Comparison of ENCODE assay signal across 26 mouse cellular contexts in genomic region chr16:59572685-59573084, GRCm38 (mm10). TPM values are rescaled to one million over a fixed set of nuclear protein-coding genes. Genes with fewer than 3 reads are reported as not detected.
DNase-seq lines count a peak whose midpoint lies in the region; ATAC-seq and TF ChIP-seq lines count a peak whose summit lies in the region.
"Had no signal": no experiment of that assay in that cellular context is flagged by ENCODE, and none has a peak within 500 bp of the region (broad histone marks: within the 10 kb centered on the region; RNA-seq: fewer than 3 reads in every experiment).

No protein-coding gene starts in this region.

- H3K36me3 ChIP-seq in heart, embryonic 16.5 days (ENCODE audit: control insufficient read depth, insufficient read depth) = 0 out of 2 replicates have a peak, but pooled peaks cover 2% of the 10 kb centered on the region
- H3K36me3 ChIP-seq in heart, embryonic 11.5 days (ENCODE audit: control insufficient read depth, insufficient read depth, low read length) = no peaks in the 10 kb centered on the region
- H3K36me3 ChIP-seq: forebrain, embryonic 10.5 days; intestine, embryonic 15.5 days; midbrain, embryonic 15.5 days; stomach, embryonic 15.5 days had no signal

- H3K27me3 ChIP-seq in heart, embryonic 16.5 days (ENCODE audit: control insufficient read depth, insufficient read depth, low read length) = no peaks in the 10 kb centered on the region
- H3K27me3 ChIP-seq in heart, embryonic 11.5 days (ENCODE audit: control insufficient read depth, insufficient read depth, low read length) = no peaks in the 10 kb centered on the region
- H3K27me3 ChIP-seq: intestine, embryonic 15.5 days; midbrain, embryonic 15.5 days; stomach, embryonic 15.5 days had no signal

- H3K4me1 ChIP-seq in heart, embryonic 16.5 days (ENCODE audit: control insufficient read depth, insufficient read depth, low read length) = peaks cover 27% of the 10 kb centered on the region
- H3K4me1 ChIP-seq in heart, embryonic 11.5 days (ENCODE audit: control insufficient read depth, insufficient read depth, low read length) = peaks cover 23% of the 10 kb centered on the region
- H3K4me1 ChIP-seq: forebrain, embryonic 10.5 days; intestine, embryonic 15.5 days; midbrain, embryonic 15.5 days; stomach, embryonic 15.5 days had no signal

- WGBS in heart, embryonic 16.5 days = 57% methylated on average over 3 of the region's 3 CpGs
- 74% methylated on average over 3 of the region's 3 CpGs for WGBS in heart, embryonic 11.5 days (ENCODE audit: insufficient replicate concordance)

- H3K27ac ChIP-seq in gastrocnemius, adult 2 months = 0 out of 2 replicates have a peak overlapping the region, but pooled peaks have one; percentile 7
- peak overlapping the region; percentile 31; the same call in 1 of the 2 replicates for H3K27ac ChIP-seq in heart, embryonic 16.5 days (ENCODE audit: low read length)
- H3K27ac ChIP-seq in heart, embryonic 11.5 days (ENCODE audit: low read depth, low read length) = no peak overlapping the region
- H3K27ac ChIP-seq: forebrain, embryonic 10.5 days; hindbrain, embryonic 10.5 days; intestine, embryonic 15.5 days; left cerebral cortex, adult 2 months; midbrain, embryonic 15.5 days; stomach, embryonic 15.5 days had no signal

- TF ChIP-seq CTCF in gastrocnemius, adult 2 months (IDR thresholded peaks at IDR 0.05) = no peak

- intact Hi-C loops in gastrocnemius, adult 2 months (cut with DNase I) = no loop called here
- intact Hi-C loops in gastrocnemius, postnatal 14 days (cut with DNase I; ENCODE audit: low total_unique reads) = no loop called here

- no peak overlapping the region for H3K4me2 ChIP-seq in heart, embryonic 16.5 days (ENCODE audit: low read depth, low read length)
- no peak overlapping the region for H3K4me2 ChIP-seq in heart, embryonic 11.5 days
- H3K4me2 ChIP-seq: intestine, embryonic 15.5 days; liver, embryonic 11.5 days; midbrain, embryonic 15.5 days; stomach, embryonic 15.5 days had no signal

- no peak for ATAC-seq in heart, embryonic 16.5 days (replicated peaks; ENCODE audit: extremely low read depth, insufficient read depth, low FRiP score)
- no peak for ATAC-seq in heart, embryonic 11.5 days (replicated peaks; ENCODE audit: insufficient number of reproducible peaks, low FRiP score, low TSS enrichment)
- ATAC-seq: CD4-positive, CD25-positive, alpha-beta regulatory T cell, adult 4 months; forebrain, embryonic 16.5 days; hindbrain, embryonic 16.5 days; intestine, embryonic 15.5 days; midbrain, embryonic 15.5 days had no signal

- no peaks in the 10 kb centered on the region for H3K9me3 ChIP-seq in heart, embryonic 16.5 days (replicated peaks; ENCODE audit: control insufficient read depth, low read length)
- H3K9me3 ChIP-seq in heart, embryonic 11.5 days (replicated peaks; ENCODE audit: control insufficient read depth, low read length) = no peaks in the 10 kb centered on the region
- H3K9me3 ChIP-seq: forebrain, embryonic 10.5 days; hindbrain, embryonic 10.5 days; intestine, embryonic 15.5 days; midbrain, embryonic 15.5 days; stomach, embryonic 15.5 days had no signal

- H3K9ac ChIP-seq in heart, embryonic 16.5 days (ENCODE audit: low read length) = no peak overlapping the region
- no peak overlapping the region for H3K9ac ChIP-seq in heart, embryonic 11.5 days (ENCODE audit: low read depth, low read length)
- H3K9ac ChIP-seq: intestine, embryonic 15.5 days; midbrain, embryonic 15.5 days; stomach, embryonic 15.5 days had no signal

- no peak overlapping the region for H3K4me3 ChIP-seq in gastrocnemius, adult 2 months
- H3K4me3 ChIP-seq in heart, embryonic 16.5 days (ENCODE audit: low read length) = no peak overlapping the region
- H3K4me3 ChIP-seq in heart, embryonic 11.5 days (ENCODE audit: low read depth, low read length) = no peak overlapping the region
- H3K4me3 ChIP-seq: forebrain, embryonic 10.5 days; hindbrain, embryonic 10.5 days; intestine, embryonic 15.5 days; left cerebral cortex, adult 2 months; midbrain, embryonic 15.5 days; myocyte; stomach, embryonic 15.5 days had no signal

- peak; percentile 43 for DNase-seq in gastrocnemius, adult 2 months
- no peak for DNase-seq in gastrocnemius, postnatal 14 days
- peak; percentile 19 for DNase-seq in adipocyte (ENCODE audit: low spot score)
- DNase-seq in lung, postnatal 10 days = peak; percentile 64
- DNase-seq in embryo, embryonic 9.5 days (ENCODE audit: extremely low spot score) = no peak
- no peak for DNase-seq in cerebellum, postnatal 25 days
- DNase-seq: adrenal gland, postnatal 25 days; cerebellum, adult 8-10 months; kidney, adult 8-10 months; kidney, postnatal 10 days; right cerebral cortex, postnatal 4 days; thymus, adult 18-20 months; thymus, postnatal 36 days had no signal

RNA-seq across cellular contexts. Expression of gene Crybg3, which starts 28.1 kb away (rescaled TPM):
- 10 to 100 TPM; 44.3 to 57.6 TPM for total RNA-seq in gastrocnemius, adult 2 months (2021)
- 10 to 100 TPM; 20.6 to 22.4 TPM for total RNA-seq in gastrocnemius, postnatal 14 days (2021)
- polyA plus RNA-seq in heart, embryonic 16.5 days (2015; fragmentation: Nextera tagmentation; extraction: Ambion mirVana) = 11.2 and 12.6 TPM in 2 replicates
- 19.7 and 19.8 TPM in 2 replicates for polyA plus RNA-seq in heart, embryonic 11.5 days (2014; fragmentation: Nextera tagmentation; extraction: Ambion mirVana)

Comparison
In these comparisons a context has a peak if more than half of its experiments do, and no peak if none do; other contexts are left out.
1. DNase-seq: peak in gastrocnemius, adult 2 months (single experiment), adipocyte (single experiment) and lung, postnatal 10 days (single experiment); none in gastrocnemius, postnatal 14 days (single experiment), embryo, embryonic 9.5 days (single experiment) and cerebellum, postnatal 25 days (0 of 2).